Mouse (Mus musculus) neural tube, embryonic 14.5 days (tissue): ENCODE results near the gene Hist1h2bc. TPM values are rescaled to one million over a fixed set of nuclear protein-coding genes. Genes with fewer than 3 reads are reported as not detected.
"Not testable (repeated sequence)": the region's sequence is repeated elsewhere in the genome, so short reads cannot be mapped to it uniquely, and the experiment has no call there.

Source experiments
- ATAC-seq: fragments of 200-750 bp; cut with Nextera tagmentation; 2 replicates; pipeline ENCODE4 v1.8.0; 2017; ENCODE audit warnings: low read depth, mild to moderate bottlenecking, moderate TSS enrichment, moderate library complexity
- H3K27ac ChIP-seq: fragments of 300-500 bp; sonication (generic); 2 replicates; pipeline ENCODE4 v1.5.1; 2014; ENCODE audit warnings: low read depth, mild to moderate bottlenecking, control low read depth, low read length, moderate library complexity, mixed read lengths
- H3K27me3 ChIP-seq: fragments of 300-500 bp; sonication (generic); 2 replicates; pipeline ENCODE4 v1.6.1; 2014; ENCODE audit warnings: low read length; ENCODE audit not compliant: control insufficient read depth, insufficient read depth
- H3K36me3 ChIP-seq: fragments of 300-500 bp; sonication (generic); 2 replicates; pipeline ENCODE4 v1.6.1; 2014; ENCODE audit warnings: low read length, mixed read lengths; ENCODE audit not compliant: control insufficient read depth, insufficient read depth
- H3K4me1 ChIP-seq: fragments of 300-500 bp; sonication (generic); 2 replicates; pipeline ENCODE4 v1.6.1; 2014; ENCODE audit warnings: low read length; ENCODE audit not compliant: control insufficient read depth, insufficient read depth
- H3K4me2 ChIP-seq: fragments of 300-500 bp; sonication (generic); 2 replicates; pipeline ENCODE4 v1.6.1; 2014; ENCODE audit warnings: mild to moderate bottlenecking, low read depth, low read length, control low read depth
- H3K4me3 ChIP-seq: fragments of 300-500 bp; sonication (generic); 2 replicates; pipeline ENCODE4 v1.5.1; 2014; ENCODE audit warnings: low read depth, low read length, control low read depth, mixed read lengths
- H3K9ac ChIP-seq: fragments of 300-500 bp; sonication (generic); replicated peaks from 2 replicates; pipeline ENCODE4 v1.6.1; 2014; ENCODE audit warnings: low read depth, mild to moderate bottlenecking, control low read depth, low read length, mixed read lengths
- H3K9me3 ChIP-seq: fragments of 300-500 bp; sonication (generic); 2 replicates; pipeline ENCODE4 v1.6.1; 2016; ENCODE audit warnings: low read length; ENCODE audit not compliant: control insufficient read depth
- WGBS: fragments of 180-500 bp; shearing (Covaris S2); extraction: QIAGEN DNeasy Blood & Tissue Kit; methylation state at CpG from one replicate; pipeline ENCODE4 v1.1.7; 2014; 5-methylcytosine and 5-hydroxymethylcytosine counted together
- polyA plus RNA-seq: library from polyadenylated mRNA; unstranded; fragments of >200 nt; fragmentation: Nextera tagmentation; extraction: Ambion mirVana; gene quantifications from 2 replicates; pipeline ENCODE4 v1.2.1, GENCODE M21; 2014

Gene Hist1h2bc
- polyA plus RNA-seq: 11.6 and 20.8 TPM in 2 replicates

DNA sequence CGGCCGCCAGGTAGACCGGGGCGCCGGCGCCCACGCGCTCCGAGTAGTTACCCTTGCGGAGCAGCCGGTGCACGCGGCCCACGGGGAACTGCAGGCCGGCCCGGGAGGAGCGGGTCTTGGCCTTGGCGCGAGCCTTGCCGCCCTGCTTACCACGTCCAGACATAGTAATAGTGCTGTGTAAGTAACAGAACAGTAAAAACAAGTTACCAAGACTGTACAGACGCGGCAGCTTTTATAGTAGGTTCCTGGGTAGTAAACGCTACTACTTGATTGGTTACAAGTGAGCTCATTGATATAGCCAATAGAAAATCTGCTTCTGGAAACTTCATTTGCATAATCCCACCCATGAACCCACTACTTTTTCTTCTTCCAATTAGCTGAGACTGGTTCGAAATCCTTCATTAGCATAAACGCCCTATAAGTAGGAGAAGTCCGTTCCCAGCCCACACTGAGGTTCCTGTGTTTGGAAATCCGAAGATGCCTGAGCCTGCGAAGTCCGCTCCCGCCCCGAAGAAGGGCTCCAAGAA lies at the start of gene Hist1h2bc, which contains the start of gene Hist1h2ac:
TSS of gene Hist1h2bc (plus strand) at position 445 of the 527 bp plus-strand sequence.
TSS of gene Hist1h2ac (minus strand) at position 194 of the 527 bp plus-strand sequence.
- WGBS: under 1% methylated on average over 32 of the region's 32 CpGs
- H3K4me3 ChIP-seq: peak within 1 kb of the TSS; percentile 51
- H3K36me3 ChIP-seq: no peaks in the 10 kb centered on the region
- peak within 1 kb of the TSS; percentile 92 for H3K27ac ChIP-seq
- peak within 1 kb of the TSS; percentile 63 for H3K9ac ChIP-seq
- H3K4me1 ChIP-seq: peaks cover 14% of the 10 kb centered on the region; the same call in 1 of the 2 replicates
- H3K9me3 ChIP-seq: no peaks in the 10 kb centered on the region
- H3K4me2 ChIP-seq: peak within 1 kb of the TSS; percentile 77
- H3K27me3 ChIP-seq: no peaks in the 10 kb centered on the region
- ATAC-seq: peak; percentile 99

DNA sequence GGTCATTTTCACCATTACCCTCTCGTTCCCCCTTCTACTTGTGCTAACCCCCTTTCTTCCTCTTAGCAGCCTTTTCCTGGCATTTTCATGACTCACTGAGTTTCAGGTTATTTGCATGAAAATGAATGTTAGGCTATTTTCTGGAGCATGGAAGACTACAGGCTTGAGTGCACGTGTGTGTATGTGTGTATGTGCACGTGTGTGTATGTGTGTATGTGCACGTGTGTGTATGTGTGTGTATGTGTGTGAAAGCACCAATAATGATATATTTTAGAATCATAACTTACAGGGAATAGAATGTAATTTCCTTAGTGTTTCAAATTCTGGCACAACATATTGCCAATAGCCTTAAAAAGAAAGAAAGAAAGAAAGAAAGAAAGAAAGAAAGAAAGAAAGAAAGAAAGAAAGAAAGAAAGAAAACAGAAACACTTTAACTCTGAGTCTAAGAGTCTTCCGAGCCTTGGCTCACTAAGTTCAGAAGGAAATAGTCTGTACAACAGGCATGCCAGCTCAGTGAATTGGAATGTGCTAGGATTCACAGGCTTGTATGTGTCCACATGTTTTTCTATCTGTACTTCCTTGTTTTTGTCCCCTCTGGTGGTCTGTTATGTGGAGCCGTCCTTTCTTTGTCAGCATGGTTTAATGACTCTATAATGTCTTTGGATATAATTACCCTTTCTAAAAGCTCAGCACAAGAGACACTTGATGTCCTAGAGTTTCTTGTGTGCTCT lies 24.2 kb upstream of the Hist1h2bc start:
- Histone ChIP-seq H3K4me2 (no peak overlapping the region), H3K4me1 (no peaks in the 10 kb centered on the region), H3K27me3 (no peaks in the 10 kb centered on the region), H3K27ac (no peak overlapping the region), H3K4me3 (no peak overlapping the region), H3K36me3 (no peaks in the 10 kb centered on the region), H3K9ac (no peak overlapping the region), H3K9me3 (no peaks in the 10 kb centered on the region)
- ATAC-seq: no peak
- WGBS: 74% methylated on average over 6 of the region's 6 CpGs

DNA sequence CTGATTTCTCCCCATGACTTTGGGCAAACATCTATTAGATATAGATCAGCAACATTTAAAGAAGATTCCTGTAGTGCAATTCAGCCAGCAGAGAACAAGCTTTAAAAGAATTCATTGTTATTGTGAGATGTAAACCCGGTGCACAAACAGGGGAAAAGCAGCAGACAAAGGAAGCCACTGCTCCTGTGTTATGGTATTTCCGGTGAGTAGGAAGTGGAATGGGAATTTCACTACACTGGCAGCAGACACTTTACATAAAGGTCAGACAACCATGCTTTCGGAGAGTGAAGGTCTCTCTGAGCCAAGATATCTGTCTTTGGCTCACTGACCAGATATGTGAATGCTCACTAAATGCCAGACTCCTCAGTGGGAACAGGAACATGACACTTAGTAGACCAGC lies 21.5 kb upstream of the Hist1h2bc start:
- Histone ChIP-seq H3K4me1 (no peaks in the 10 kb centered on the region), H3K9ac (no peak overlapping the region), H3K9me3 (no peaks in the 10 kb centered on the region), H3K4me3 (no peak overlapping the region), H3K27ac (no peak overlapping the region), H3K36me3 (no peaks in the 10 kb centered on the region), H3K4me2 (no peak overlapping the region), H3K27me3 (no peaks in the 10 kb centered on the region)
- ATAC-seq: no peak
- 74% methylated on average over 3 of the region's 3 CpGs for WGBS

DNA sequence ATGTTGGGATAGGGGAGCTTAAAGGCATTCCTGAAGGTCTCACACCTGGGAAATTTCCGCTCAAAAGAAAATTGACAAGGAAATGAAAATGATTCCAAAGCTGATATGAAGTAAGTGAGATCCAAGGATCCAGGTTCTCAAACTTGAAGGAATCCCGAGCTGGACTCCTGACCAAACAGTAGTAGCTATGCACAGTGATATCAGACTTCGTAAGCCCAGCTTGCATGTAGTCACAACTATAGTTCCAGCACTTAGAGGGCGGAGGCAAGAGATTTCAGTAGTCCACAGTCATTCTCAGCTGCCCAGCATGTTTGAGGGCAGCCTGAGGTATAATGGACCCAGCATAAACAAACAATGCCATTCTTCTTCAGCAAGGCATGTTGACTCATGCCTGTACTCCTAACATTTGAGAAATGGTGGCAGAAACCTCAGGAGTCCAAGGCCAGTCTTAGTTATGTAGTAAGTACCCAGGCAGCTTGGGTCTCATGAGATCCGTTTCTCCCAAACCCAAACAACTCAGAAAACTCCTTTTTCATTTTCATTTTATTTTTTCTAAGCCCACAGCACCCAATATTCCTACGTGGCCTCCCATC lies 1.9 kb upstream of the Hist1h2bc start:
- H3K9ac ChIP-seq: no peak overlapping the region
- WGBS: 93% methylated on average over 6 of the region's 6 CpGs
- no peaks in the 10 kb centered on the region for H3K36me3 ChIP-seq
- ATAC-seq: no peak
- H3K4me3 ChIP-seq: no peak overlapping the region
- H3K9me3 ChIP-seq: no peaks in the 10 kb centered on the region
- no peak overlapping the region for H3K4me2 ChIP-seq
- H3K27ac ChIP-seq: no peak overlapping the region
- no peaks in the 10 kb centered on the region for H3K27me3 ChIP-seq
- peaks cover 14% of the 10 kb centered on the region; the same call in 1 of the 2 replicates for H3K4me1 ChIP-seq

DNA sequence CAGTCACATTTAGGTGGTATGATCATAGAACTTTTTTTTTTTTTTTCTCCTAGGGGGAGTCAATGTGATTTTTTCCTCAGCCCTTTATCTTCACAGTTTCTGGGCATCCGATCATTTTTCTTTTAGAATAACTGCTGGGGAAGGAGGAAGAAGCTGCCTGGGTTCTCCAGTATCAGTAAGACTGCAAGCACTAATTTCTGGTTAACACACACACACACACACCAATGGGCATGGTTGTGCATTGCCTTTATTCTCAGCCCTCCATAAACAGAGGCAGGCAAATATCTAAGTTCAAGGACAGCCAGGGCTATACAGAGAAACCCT lies 1.4 kb upstream of the Hist1h2bc start:
- no peak for ATAC-seq
- Histone ChIP-seq H3K36me3 (no peaks in the 10 kb centered on the region), H3K27ac (no peak overlapping the region), H3K9me3 (no peaks in the 10 kb centered on the region), H3K9ac (no peak overlapping the region), H3K4me1 (peaks cover 14% of the 10 kb centered on the region; the same call in 1 of the 2 replicates), H3K4me2 (peak overlapping the region; percentile 61; the same call in 1 of the 2 replicates), H3K4me3 (no peak overlapping the region), H3K27me3 (no peaks in the 10 kb centered on the region)
- 64% methylated on average over 1 of the region's 1 CpGs for WGBS

DNA sequence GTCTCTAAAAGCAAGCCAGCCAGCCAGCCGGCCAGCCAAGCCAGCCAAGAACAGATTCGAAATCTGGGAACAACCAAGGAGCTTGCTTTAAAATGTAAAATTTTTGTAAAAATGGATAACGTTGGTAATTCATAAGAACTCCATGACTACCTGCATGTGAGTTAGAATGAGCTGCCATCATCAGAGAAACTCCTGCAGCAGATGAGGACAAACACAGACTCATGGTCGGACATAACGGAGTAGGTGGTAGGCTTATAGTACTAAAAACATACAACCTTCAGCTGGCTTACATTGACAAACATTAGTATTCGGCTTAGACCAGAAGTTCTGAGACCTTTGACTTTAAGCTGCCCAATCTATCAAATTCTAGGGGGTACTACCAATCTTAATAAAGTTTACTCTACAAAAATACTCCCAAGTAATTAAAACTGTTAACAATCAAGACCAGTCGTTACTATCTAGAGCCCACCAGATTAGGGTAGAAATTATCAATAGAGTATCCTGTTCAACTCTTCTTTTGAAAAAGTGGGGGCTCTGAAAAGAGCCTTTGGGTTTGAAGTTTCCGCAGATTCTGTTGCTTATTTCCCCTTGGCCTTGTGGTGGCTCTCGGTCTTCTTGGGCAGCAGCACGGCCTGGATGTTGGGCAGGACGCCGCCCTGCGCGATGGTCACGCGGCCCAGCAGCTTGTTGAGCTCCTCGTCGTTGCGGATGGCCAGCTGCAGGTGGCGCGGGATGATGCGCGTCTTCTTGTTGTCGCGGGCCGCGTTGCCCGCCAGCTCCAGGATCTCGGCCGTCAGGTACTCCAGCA lies 848 bp upstream of the Hist1h2bc start:
- Histone ChIP-seq H3K27ac (peak overlapping the region; percentile 78; the same call in 1 of the 2 replicates), H3K9ac (peak overlapping the region; percentile 25; the same call in 1 of the 2 replicates), H3K4me1 (peaks cover 14% of the 10 kb centered on the region; the same call in 1 of the 2 replicates), H3K4me3 (peak overlapping the region; percentile 51), H3K4me2 (peak overlapping the region; percentile 61)
- not testable (repeated sequence) for H3K36me3 ChIP-seq, H3K27me3 ChIP-seq, H3K9me3 ChIP-seq
- 11% methylated on average over 14 of the region's 30 CpGs for WGBS
- ATAC-seq: peak; percentile 8

DNA sequence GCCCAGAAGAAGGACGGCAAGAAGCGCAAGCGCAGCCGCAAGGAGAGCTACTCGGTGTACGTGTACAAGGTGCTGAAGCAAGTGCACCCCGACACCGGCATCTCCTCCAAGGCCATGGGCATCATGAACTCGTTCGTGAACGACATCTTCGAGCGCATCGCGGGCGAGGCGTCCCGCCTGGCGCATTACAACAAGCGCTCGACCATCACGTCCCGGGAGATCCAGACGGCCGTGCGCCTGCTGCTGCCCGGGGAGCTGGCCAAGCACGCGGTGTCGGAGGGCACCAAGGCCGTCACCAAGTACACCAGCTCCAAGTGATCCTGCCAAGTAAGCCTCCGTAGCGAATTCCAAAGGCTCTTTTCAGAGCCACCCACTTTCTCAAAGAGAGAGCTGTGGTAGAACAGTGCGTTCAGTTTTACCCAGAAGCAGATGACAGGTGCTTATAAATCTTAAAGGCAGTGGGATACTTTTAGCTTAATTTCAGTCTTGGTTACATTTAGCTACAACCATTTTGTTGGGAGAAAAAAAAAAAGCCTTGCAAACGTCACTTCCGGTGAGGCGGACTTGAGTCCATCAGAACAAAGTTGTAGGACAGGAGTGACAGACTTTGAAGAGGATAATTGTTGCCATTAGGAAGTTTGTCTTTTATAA lies 421 bp downstream of the Hist1h2bc start:
- not testable (repeated sequence) for H3K36me3 ChIP-seq, H3K9me3 ChIP-seq, H3K27me3 ChIP-seq
- ATAC-seq: peak; percentile 45
- WGBS: 0% methylated on average over 11 of the region's 37 CpGs
- peaks cover 14% of the 10 kb centered on the region; the same call in 1 of the 2 replicates for H3K4me1 ChIP-seq
- peak overlapping the region; percentile 92 for H3K27ac ChIP-seq
- peak overlapping the region; percentile 63 for H3K9ac ChIP-seq
- H3K4me3 ChIP-seq: peak overlapping the region; percentile 51
- peak overlapping the region; percentile 77 for H3K4me2 ChIP-seq

DNA sequence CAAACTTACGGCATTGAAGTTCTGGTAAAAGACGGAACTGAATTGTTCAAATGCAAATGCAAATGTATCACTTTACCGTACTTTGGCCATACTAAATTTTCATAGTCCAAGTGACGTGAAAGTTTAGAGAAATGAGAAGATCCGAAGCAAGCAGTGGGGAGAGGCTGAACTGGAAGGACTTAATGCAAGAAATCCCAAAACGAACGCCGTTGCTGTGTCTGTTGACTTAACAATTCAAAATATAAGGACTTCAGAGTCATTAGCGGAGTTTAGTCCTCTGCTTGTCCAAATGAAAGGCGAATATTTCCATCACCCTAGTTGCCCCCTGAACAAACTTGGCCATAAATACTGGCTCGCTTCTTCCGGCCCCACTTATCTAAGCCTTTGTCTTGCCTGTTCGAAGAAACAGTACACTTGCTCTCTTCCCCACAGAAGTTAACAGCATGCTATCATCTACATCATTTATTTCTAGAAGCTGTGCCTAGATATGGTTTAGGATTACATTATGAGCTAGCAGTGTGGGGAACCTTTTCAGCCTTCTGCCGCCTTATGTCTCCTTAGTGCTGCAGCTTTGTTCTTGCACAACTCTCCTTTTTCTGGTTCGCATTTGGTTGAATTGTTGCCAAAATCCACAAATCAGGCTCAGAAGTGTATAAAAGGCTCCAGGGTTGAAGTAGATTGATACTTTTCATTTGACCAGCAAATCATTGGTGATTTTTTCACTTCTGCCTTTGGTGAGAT lies 1.3 kb downstream of the Hist1h2bc start:
- Histone ChIP-seq H3K27ac (peak overlapping the region; percentile 92), H3K9ac (peak overlapping the region; percentile 44; the same call in 1 of the 2 replicates), H3K4me2 (peak overlapping the region; percentile 77), H3K27me3 (no peaks in the 10 kb centered on the region), H3K4me1 (peaks cover 14% of the 10 kb centered on the region; the same call in 1 of the 2 replicates), H3K36me3 (no peaks in the 10 kb centered on the region), H3K4me3 (peak overlapping the region; percentile 51), H3K9me3 (no peaks in the 10 kb centered on the region)
- no peak for ATAC-seq
- 7% methylated on average over 15 of the region's 15 CpGs for WGBS
